Mouse (Mus musculus) hindbrain, embryonic 16.5 days (tissue): ENCODE data around the gene Mag. TPM values are rescaled to one million over a fixed set of nuclear protein-coding genes. Genes with fewer than 3 reads are reported as not detected.

Source experiments
- ATAC-seq: fragments of 200-750 bp; cut with Nextera tagmentation; 2 replicates; pipeline ENCODE4 v1.8.0; 2017; ENCODE audit warnings: moderate TSS enrichment, moderate library complexity
- H3K27ac ChIP-seq: fragments of 300-500 bp; sonication (generic); 2 replicates; pipeline ENCODE4 v1.5.1; 2014; ENCODE audit warnings: low read depth, mild to moderate bottlenecking, control low read depth, low read length, moderate library complexity
- H3K27me3 ChIP-seq: fragments of 300-500 bp; sonication (generic); replicated peaks from 2 replicates; pipeline ENCODE4 v1.6.1; 2014; ENCODE audit warnings: low read length; ENCODE audit not compliant: control insufficient read depth, insufficient read depth
- H3K36me3 ChIP-seq: fragments of 300-500 bp; sonication (generic); 2 replicates; pipeline ENCODE4 v1.6.1; 2014; ENCODE audit warnings: mild to moderate bottlenecking, low read length, moderate library complexity, mixed read lengths; ENCODE audit not compliant: control insufficient read depth, insufficient read depth
- H3K4me1 ChIP-seq: fragments of 300-500 bp; sonication (generic); 2 replicates; pipeline ENCODE4 v1.6.1; 2014; ENCODE audit warnings: low read depth, low read length; ENCODE audit not compliant: control insufficient read depth, insufficient read depth
- H3K4me2 ChIP-seq: fragments of 300-500 bp; sonication (generic); 2 replicates; pipeline ENCODE4 v1.6.1; 2014; ENCODE audit warnings: mild to moderate bottlenecking, low read length, control low read depth, moderate library complexity
- H3K4me3 ChIP-seq: fragments of 300-500 bp; sonication (generic); 2 replicates; pipeline ENCODE4 v1.5.1; 2014; ENCODE audit warnings: mild to moderate bottlenecking, low read length, control low read depth, moderate library complexity
- H3K9ac ChIP-seq: fragments of 300-500 bp; sonication (generic); 2 replicates; pipeline ENCODE4 v1.6.1; 2014; ENCODE audit warnings: low read depth, mild to moderate bottlenecking, control low read depth, low read length, moderate library complexity
- H3K9me3 ChIP-seq: fragments of 300-500 bp; sonication (generic); 2 replicates; pipeline ENCODE4 v1.6.1; 2014; ENCODE audit warnings: mild to moderate bottlenecking, low read length, moderate library complexity; ENCODE audit not compliant: control insufficient read depth
- WGBS: fragments of 180-500 bp; shearing (Covaris S2); extraction: QIAGEN DNeasy Blood & Tissue Kit; methylation state at CpG from one replicate; pipeline ENCODE4 v1.1.7; 2014; 5-methylcytosine and 5-hydroxymethylcytosine counted together
- polyA plus RNA-seq: library from polyadenylated mRNA; unstranded; fragments of >200 nt; fragmentation: Nextera tagmentation; extraction: Ambion mirVana; gene quantifications from 2 replicates; pipeline ENCODE4 v1.2.1, GENCODE M21; 2015

The Mag gene
- polyA plus RNA-seq, 1 experiment from 2014 or later: 5.8 TPM

DNA sequence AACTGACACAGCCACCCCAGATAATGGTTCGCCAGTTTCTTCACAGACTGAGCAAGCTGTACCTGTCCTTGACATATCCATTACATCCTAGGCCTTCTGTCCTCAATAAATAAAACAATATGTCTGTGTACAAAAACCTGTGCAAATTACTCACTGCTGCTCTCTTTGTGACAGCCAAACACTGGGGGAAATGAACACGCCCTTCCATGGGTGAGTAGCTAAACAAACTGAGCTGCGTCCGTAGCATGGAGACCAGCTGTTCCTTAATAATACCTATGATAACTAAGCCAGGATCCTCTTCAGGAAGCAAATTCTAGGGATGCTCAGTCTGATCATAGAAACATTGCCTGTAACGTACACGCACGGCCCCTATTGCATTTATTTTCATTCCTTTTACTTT lies 25.9 kb downstream of the Mag start:
- Histone ChIP-seq H3K27ac (no peak overlapping the region), H3K4me1 (no peaks in the 10 kb centered on the region), H3K27me3 (no peaks in the 10 kb centered on the region), H3K9me3 (no peaks in the 10 kb centered on the region), H3K4me3 (no peak overlapping the region), H3K4me2 (no peak overlapping the region), H3K9ac (no peak overlapping the region), H3K36me3 (no peaks in the 10 kb centered on the region)
- 84% methylated on average over 7 of the region's 7 CpGs for WGBS
- no peak for ATAC-seq

DNA sequence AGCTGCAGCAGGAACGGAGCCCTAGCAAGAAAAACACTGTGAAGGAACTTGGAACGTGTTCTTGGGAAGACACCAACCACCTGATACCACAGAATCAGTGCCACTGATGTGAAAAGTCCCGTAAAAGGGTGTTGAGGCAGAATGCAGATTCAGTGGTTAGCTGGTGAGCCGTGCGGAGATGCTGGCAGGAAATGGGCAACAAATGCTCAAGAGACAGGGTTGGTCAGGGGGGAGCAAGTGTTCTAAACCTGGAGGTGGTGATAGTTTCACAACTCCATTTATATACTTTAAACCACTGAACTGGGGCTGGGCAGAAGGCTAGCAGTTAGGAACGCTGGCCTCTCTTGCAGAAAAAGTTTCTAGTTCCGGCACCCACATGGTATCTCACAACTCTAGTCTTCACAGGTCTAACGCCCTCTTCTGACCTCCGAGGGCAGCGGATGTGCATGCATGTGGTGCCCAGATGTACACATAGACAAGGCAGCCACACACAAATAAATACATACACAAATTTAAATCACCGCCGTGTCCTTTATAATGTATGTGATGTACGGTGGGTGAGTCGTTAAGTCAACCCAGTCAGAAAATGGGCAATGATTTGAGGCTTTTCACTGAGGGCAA lies 27.0 kb downstream of the Mag start:
- no peak for ATAC-seq
- Histone ChIP-seq H3K9ac (no peak overlapping the region), H3K27me3 (no peaks in the 10 kb centered on the region), H3K4me2 (no peak overlapping the region), H3K36me3 (no peaks in the 10 kb centered on the region), H3K4me3 (no peak overlapping the region), H3K9me3 (no peaks in the 10 kb centered on the region), H3K4me1 (no peaks in the 10 kb centered on the region), H3K27ac (no peak overlapping the region)
- whole genome bisulfite sequencing: 83% methylated on average over 14 of the region's 14 CpGs

DNA sequence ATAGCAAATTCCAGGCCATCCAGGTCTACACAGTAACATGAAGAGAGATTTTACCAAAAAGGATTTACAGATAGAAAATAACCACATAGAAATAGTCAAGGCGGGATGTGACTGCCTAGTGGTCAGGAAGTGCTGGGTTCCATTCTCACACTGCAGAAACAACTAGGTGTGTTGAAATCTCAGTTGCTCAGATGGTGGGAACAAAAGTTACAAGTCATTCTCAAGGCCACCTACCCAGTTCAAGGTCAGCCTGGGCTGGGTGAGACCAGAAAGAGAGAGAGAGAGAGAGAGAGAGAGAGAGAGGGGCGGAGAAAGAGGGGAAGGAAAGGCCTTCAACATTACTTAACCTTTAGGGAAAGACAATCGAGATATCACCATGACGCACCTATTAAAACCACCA lies 27.8 kb downstream of the Mag start:
- H3K4me3 ChIP-seq: no peak overlapping the region
- H3K9ac ChIP-seq: no peak overlapping the region
- no peaks in the 10 kb centered on the region for H3K4me1 ChIP-seq
- no peaks in the 10 kb centered on the region for H3K9me3 ChIP-seq
- H3K36me3 ChIP-seq: no peaks in the 10 kb centered on the region
- 84% methylated on average over 4 of the region's 4 CpGs for WGBS
- H3K27ac ChIP-seq: no peak overlapping the region
- H3K4me2 ChIP-seq: no peak overlapping the region
- no peaks in the 10 kb centered on the region for H3K27me3 ChIP-seq
- ATAC-seq: no peak

DNA sequence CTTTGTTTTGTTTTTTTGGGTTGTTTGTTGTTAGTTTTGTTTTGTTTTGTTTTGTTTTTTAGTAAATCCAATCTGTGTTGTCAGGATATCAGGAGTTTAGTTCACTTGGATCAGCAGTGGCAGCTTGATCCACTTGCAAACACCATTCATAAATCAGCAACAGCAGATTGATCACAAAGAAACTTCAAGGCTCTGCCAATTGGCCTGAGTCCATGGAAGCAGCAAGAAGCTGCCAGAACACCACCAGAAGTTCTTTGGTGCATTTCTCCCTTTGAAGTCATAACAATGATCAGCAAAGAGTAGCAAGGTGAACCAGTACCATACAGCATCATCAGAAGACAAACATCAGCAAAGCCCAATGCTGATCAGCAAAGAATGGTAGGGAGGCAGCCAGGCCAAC lies 30.6 kb downstream of the Mag start:
- no peaks in the 10 kb centered on the region for H3K36me3 ChIP-seq
- no peaks in the 10 kb centered on the region for H3K4me1 ChIP-seq
- no peak overlapping the region for H3K4me2 ChIP-seq
- no peaks in the 10 kb centered on the region for H3K9me3 ChIP-seq
- ATAC-seq: no peak
- H3K9ac ChIP-seq: no peak overlapping the region
- H3K4me3 ChIP-seq: no peak overlapping the region
- no peaks in the 10 kb centered on the region for H3K27me3 ChIP-seq
- no peak overlapping the region for H3K27ac ChIP-seq

DNA sequence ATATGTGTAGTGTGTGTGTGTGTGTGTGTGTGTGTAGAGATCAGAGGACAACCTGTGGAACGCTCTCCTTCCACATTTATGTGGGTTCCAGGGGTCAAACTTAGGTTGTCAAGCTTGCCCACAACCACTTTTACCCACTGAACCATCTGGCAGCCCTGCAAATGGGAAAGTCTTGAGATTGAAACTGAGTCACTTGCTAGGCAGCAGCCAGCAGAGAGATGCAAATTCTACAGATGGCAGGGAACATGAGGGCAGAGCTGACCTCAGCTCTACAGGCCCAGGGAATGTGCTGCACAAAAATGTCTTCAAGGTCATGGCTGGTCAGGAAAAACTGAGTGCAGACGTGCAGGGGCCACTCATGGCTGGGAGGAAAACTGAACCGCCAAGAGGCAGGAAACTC lies 33.3 kb downstream of the Mag start:
- no peaks in the 10 kb centered on the region for H3K36me3 ChIP-seq
- no peak overlapping the region for H3K9ac ChIP-seq
- H3K4me2 ChIP-seq: no peak overlapping the region
- H3K4me3 ChIP-seq: no peak overlapping the region
- no peak overlapping the region for H3K27ac ChIP-seq
- H3K27me3 ChIP-seq: no peaks in the 10 kb centered on the region
- 82% methylated on average over 3 of the region's 3 CpGs for WGBS
- no peak for ATAC-seq
- no peaks in the 10 kb centered on the region for H3K9me3 ChIP-seq
- no peaks in the 10 kb centered on the region for H3K4me1 ChIP-seq

DNA sequence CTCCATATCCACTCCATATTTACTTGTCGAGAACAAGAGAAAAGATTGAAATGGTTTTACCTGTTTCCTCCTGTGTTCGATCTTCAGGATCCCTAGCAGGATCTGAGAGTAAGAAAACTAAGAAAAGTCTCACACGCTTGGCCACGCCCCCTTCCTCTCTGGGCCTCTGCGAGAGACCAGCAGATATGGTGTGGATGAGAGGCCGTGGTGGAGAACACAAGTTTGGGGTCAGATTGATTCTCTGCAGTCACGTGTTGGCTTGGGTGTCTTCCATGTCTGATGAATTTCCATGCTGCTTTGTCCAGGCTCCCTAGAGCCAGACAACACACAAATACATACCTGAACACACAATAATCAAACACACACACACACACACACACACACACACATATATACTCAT lies 34.5 kb downstream of the Mag start, which contains the start of gene Cd22:
TSS of gene Cd22 (minus strand) at position 167 of the 400 bp plus-strand sequence.
- Histone ChIP-seq H3K4me1 (no peaks in the 10 kb centered on the region), H3K4me3 (no peak within 1 kb of the TSS), H3K36me3 (no peaks in the 10 kb centered on the region), H3K4me2 (no peak within 1 kb of the TSS), H3K9ac (no peak within 1 kb of the TSS), H3K27me3 (no peaks in the 10 kb centered on the region), H3K27ac (no peak within 1 kb of the TSS), H3K9me3 (no peaks in the 10 kb centered on the region)
- WGBS: 70% methylated on average over 7 of the region's 7 CpGs
- no peak for ATAC-seq

DNA sequence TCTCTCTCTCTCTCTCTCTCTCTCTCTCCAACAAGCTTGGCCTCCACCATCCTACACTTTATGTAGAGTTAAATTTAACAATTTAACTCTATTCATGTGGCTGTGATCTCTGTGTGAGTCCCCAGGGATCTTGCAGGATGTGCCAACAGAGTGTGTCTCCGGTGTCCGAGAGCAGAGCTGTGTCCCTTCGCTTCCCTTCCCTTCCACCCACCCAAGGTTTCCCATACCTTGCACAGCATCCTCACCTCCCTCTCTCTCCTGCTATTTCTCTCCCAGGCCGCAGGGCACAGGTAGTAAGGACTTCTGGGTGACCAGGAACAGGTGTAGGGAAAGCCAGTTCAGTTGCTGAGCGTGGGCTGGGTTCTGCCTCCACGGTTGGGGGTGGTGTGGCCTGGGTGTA lies 35.7 kb downstream of the Mag start:
- WGBS: 81% methylated on average over 6 of the region's 6 CpGs
- ATAC-seq: no peak
- no peaks in the 10 kb centered on the region for H3K9me3 ChIP-seq

DNA sequence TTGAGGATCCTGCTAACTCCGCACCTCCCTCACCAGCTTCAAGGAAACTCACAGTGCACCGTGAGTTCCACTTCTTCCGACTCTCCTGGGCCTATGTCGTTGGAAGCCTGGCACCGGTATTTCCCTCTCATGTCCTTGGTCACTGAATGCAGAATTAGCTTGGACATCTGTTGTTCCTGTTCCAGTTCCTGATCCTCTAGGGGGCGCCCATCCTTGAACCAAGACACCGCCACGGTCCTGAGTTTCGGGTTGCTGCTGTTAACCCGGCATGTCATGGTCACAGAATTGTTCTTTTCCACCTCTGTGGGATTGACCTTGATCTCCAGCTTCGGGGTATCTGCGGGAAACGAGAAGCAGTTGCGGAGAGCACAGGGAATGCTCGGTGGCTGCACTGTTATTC lies 41.6 kb downstream of the Mag start:
- Histone ChIP-seq H3K36me3 (no peaks in the 10 kb centered on the region), H3K9me3 (no peaks in the 10 kb centered on the region), H3K4me2 (peak overlapping the region; percentile 42), H3K4me3 (no peak overlapping the region), H3K27ac (no peak overlapping the region), H3K4me1 (no peaks in the 10 kb centered on the region), H3K27me3 (no peaks in the 10 kb centered on the region; the same call in 1 of the 2 replicates), H3K9ac (no peak overlapping the region)
- ATAC-seq: no peak
- WGBS: 22% methylated on average over 15 of the region's 15 CpGs

More for the DNA sequence above, 35.7 kb downstream of the Mag start:
- Histone ChIP-seq H3K27ac (no peak overlapping the region), H3K27me3 (no peaks in the 10 kb centered on the region), H3K4me1 (no peaks in the 10 kb centered on the region), H3K9ac (no peak overlapping the region), H3K36me3 (no peaks in the 10 kb centered on the region), H3K4me2 (no peak overlapping the region), H3K4me3 (no peak overlapping the region)

DNA sequence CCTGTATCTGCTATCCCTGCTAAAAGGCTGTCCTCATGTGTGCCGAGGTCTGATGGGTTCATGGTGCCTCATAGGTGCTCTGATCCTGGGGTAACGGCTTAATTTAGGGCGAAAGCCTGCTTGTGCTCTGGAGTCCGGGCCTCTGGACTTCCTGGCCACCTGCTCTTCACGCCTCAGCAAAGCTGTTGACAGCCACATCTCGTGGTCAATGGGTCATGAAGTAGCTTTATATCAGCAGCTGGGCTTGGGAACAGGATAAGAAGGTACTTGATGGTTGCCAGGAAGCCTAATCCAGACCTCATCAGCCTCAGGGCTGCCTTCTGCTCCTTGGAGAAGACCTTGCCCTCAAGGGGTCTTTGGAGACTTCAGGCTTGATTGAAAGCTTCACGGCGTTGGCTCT lies 51.3 kb downstream of the Mag start:
- H3K27ac ChIP-seq: no peak overlapping the region
- H3K9me3 ChIP-seq: no peaks in the 10 kb centered on the region
- no peak overlapping the region for H3K4me2 ChIP-seq
- WGBS: 70% methylated on average over 8 of the region's 8 CpGs
- ATAC-seq: no peak
- H3K4me3 ChIP-seq: no peak overlapping the region
- H3K36me3 ChIP-seq: no peaks in the 10 kb centered on the region
- H3K9ac ChIP-seq: no peak overlapping the region
- H3K27me3 ChIP-seq: no peaks in the 10 kb centered on the region
- 0 out of 2 replicates have a peak, but pooled peaks cover 2% of the 10 kb centered on the region for H3K4me1 ChIP-seq

DNA sequence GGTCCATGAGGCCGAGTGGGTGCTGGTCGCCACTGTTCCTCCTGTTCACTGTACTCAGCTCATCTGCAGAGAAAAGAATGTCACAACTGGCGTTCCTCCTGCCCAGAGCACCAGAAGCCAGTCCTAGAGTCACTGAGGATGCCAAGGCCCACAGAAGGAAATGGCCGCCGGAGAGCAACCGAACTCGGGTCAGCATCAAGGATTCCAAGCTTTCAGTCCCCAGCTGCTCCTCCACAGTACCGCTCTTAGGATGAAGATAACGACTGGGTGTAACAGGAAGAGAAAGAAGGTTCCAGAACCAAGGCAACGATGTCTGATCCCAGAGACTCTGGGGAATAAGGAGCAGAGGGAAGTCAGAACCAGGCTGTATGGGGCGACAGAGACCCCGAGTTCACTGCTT lies 53.2 kb downstream of the Mag start, which contains the start of gene Ffar1:
TSS of gene Ffar1 (minus strand) at position 101 of the 400 bp plus-strand sequence.
- no peaks in the 10 kb centered on the region for H3K9me3 ChIP-seq
- no peak within 1 kb of the TSS for H3K9ac ChIP-seq
- no peak within 1 kb of the TSS for H3K4me2 ChIP-seq
- no peak within 1 kb of the TSS for H3K27ac ChIP-seq
- 91% methylated on average over 12 of the region's 12 CpGs for WGBS
- H3K27me3 ChIP-seq: no peaks in the 10 kb centered on the region
- no peak for ATAC-seq
- H3K4me1 ChIP-seq: 0 out of 2 replicates have a peak, but pooled peaks cover 2% of the 10 kb centered on the region
- no peaks in the 10 kb centered on the region for H3K36me3 ChIP-seq
- no peak within 1 kb of the TSS for H3K4me3 ChIP-seq
